Mouse (Mus musculus) C2C12 (cell line): ENCODE data around the gene Ap4s1. TPM values are rescaled to one million over a fixed set of nuclear protein-coding genes. Genes with fewer than 3 reads are reported as not detected.

Experiments used
- H3K27me3 ChIP-seq: one replicate; pipeline ENCODE4 v1.6.1; 2011; ENCODE audit not compliant: control insufficient read depth, insufficient read depth, insufficient read length
- H3K36me3 ChIP-seq: one replicate; pipeline ENCODE4 v1.6.1; 2011; ENCODE audit not compliant: control insufficient read depth, insufficient read depth
- H3K4me3 ChIP-seq: one replicate; pipeline ENCODE4 v1.5.1; 2011; ENCODE audit warnings: mild to moderate bottlenecking, control low read depth; ENCODE audit not compliant: poor library complexity, insufficient read depth, severe bottlenecking
- H3K79me2 ChIP-seq: one replicate; pipeline ENCODE4 v1.6.1; 2011; ENCODE audit not compliant: control insufficient read depth, insufficient read depth
- H3K79me3 ChIP-seq: one replicate; pipeline ENCODE4 v1.6.1; 2011; ENCODE audit warnings: low read depth, control low read depth
- H3ac ChIP-seq: one replicate; pipeline ENCODE3; 2011; ENCODE audit warnings: low read depth; ENCODE audit not compliant: control insufficient read depth, insufficient read length
- CEBPB ChIP-seq: IDR thresholded peaks from one replicate; pipeline ENCODE4 v1.6.1; 2011; ENCODE audit warnings: low read depth, mild to moderate bottlenecking, control low read depth, moderate library complexity
- CTCF ChIP-seq: IDR thresholded peaks from one replicate; pipeline ENCODE4 v1.5.1; 2011; ENCODE audit not compliant: control insufficient read depth, insufficient read depth, insufficient read length
- FOSL1 ChIP-seq: IDR thresholded peaks from one replicate; pipeline ENCODE4 v1.8.0; 2011; ENCODE audit warnings: mild to moderate bottlenecking, low read length; ENCODE audit not compliant: poor library complexity, insufficient read depth, severe bottlenecking
- MAX ChIP-seq: IDR thresholded peaks from one replicate; pipeline ENCODE4 v1.6.1; 2011; ENCODE audit warnings: mild to moderate bottlenecking, control low read depth
- MYOD1 ChIP-seq: IDR thresholded peaks from one replicate; pipeline ENCODE4 v1.6.1; 2011; ENCODE audit warnings: low read depth; ENCODE audit not compliant: control insufficient read depth, insufficient read length
- MYOG ChIP-seq: IDR thresholded peaks from one replicate; pipeline ENCODE4 v1.6.1; 2011; ENCODE audit not compliant: control insufficient read depth, insufficient read length; ENCODE audit errors: extremely low read depth
- USF1 ChIP-seq: IDR thresholded peaks from one replicate; pipeline ENCODE4 v1.6.1; 2011; ENCODE audit warnings: low read depth, mild to moderate bottlenecking, control low read depth, moderate library complexity
- polyA plus RNA-seq: library from polyadenylated mRNA; unstranded; fragments of >200 nt; fragmentation: generic; extraction: Trizol; gene quantifications from one replicate; pipeline ENCODE4 v1.2.1, GENCODE M21; 2012; ENCODE audit warnings: missing spikeins

Gene Ap4s1
- polyA plus RNA-seq, 1 experiment, result 10.8 TPM

DNA sequence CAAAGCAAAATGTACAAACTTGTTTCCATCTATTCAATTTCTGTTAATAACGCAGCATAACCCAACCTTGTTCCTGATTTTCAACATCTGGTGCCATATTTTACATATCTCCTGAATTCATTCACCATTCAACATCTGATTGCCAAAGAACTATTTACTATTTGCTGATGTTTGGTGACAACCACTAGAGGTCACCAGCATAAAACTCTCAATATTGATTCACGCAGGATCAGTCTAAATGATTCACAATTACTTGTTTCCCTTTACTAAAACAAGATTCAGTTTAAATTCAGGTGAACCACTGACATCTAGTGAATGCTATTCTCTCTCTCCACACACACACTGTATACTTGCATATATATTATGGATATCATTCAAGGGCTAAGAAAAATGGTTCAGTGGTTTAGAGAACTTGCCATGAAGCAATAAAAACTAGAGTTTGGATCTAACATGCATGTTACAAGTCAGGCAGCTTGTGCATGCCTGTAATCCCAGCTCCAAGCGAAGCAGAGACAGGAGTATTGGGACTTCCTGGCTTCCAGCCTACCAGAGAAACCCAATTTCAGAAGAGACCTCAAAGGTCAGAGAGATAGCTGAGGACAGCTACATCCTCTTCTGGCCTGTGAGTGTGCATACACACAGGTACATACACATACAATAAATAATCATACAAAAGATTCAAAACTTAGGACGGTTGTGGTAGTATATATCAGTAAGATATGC lies 24.0 kb upstream of the Ap4s1 start:
- Histone ChIP-seq H3K27me3 (no peaks in the 10 kb centered on the region), H3K79me2 (peaks cover 100% of the 10 kb centered on the region), H3K4me3 (no peak overlapping the region), H3K36me3 (no peaks in the 10 kb centered on the region), H3ac (no peak overlapping the region), H3K79me3 (peaks cover 99% of the 10 kb centered on the region)
- no peak for TF ChIP-seq MYOG

DNA sequence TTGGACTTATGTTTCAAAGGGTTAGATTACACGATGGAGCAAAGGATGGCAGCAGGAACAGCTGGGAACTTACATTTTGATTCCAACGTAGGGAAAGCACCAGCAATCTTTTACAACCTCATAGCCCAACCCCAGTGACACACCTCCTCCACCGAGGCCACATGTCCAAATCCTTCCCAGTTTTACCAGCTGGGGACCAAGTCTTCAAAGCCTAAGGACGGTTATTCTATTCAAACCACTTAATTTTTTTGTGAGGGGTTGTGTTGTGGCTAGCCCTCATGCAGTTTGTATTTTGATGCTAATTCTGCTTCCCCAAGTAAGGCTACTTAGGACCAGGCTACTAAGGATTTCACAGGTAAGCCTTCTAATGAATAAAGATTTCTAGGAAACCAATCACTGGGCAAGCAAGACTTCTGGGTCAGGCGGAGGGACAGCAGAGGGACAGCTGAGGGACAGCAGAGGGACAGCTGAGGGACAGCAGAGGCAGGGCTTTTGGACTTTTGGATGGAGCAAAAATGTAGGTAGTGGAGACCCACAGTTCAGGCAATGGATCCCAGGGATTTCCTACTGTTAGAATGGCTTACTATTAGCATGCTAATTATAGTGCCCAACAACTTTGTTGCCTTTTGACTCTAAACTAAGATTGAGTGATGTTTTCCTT lies 19.5 kb upstream of the Ap4s1 start:
- no peak overlapping the region for H3K4me3 ChIP-seq
- H3K79me3 ChIP-seq, result peaks cover 99% of the 10 kb centered on the region
- H3K27me3 ChIP-seq, result no peaks in the 10 kb centered on the region
- H3ac ChIP-seq, result no peak overlapping the region
- TF ChIP-seq CEBPB (no peak), FOSL1 (no peak), USF1 (no peak), MYOG (no peak), MAX (no peak), CTCF (no peak), MYOD1 (no peak)
- peaks cover 100% of the 10 kb centered on the region for H3K79me2 ChIP-seq
- peaks cover 5% of the 10 kb centered on the region for H3K36me3 ChIP-seq

DNA sequence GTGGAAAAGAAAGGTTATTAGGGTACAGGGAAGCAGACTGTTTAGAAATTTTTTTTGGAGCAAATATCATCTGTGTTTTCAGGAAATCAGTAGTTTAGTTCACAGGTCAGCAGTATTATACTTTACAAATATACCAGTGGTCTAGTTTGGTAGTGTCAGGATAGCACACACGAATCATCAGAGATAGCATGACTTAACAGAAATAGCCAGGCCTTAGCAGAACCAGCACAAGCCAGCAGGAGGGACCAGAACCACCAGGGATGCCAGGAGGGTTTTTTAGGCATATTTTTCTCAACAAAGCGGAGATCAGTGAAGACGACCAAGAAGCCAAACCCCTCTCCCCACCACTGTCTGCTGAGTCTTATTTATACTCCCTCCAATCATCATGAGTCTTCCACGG lies 17.6 kb upstream of the Ap4s1 start:
- TF ChIP-seq USF1 (no peak), MYOG (no peak), FOSL1 (no peak), MAX (no peak), CTCF (no peak), MYOD1 (no peak), CEBPB (no peak)
- no peak overlapping the region for H3K4me3 ChIP-seq
- H3ac ChIP-seq, result no peak overlapping the region
- H3K27me3 ChIP-seq, result no peaks in the 10 kb centered on the region
- H3K79me3 ChIP-seq, result peaks cover 98% of the 10 kb centered on the region
- peaks cover 100% of the 10 kb centered on the region for H3K79me2 ChIP-seq
- H3K36me3 ChIP-seq, result peaks cover 5% of the 10 kb centered on the region

DNA sequence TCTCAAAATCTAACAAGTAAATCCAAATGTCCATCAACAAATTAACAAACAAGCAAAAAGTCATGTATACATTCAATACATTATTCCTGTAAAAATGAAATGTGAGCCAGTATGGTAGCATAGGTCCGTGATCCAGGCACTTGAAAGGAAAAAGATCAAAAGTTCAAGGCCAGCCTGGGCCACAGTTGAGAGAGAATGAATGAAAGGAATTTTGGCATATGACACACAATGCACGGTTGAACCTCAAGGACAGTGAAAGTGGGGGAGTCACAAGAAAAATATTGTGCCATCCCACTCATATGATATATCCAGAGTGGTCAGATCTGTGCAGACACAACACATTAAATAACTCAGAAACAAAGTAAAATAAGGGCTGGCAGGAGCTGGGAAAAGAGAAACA lies 14.4 kb upstream of the Ap4s1 start:
- TF ChIP-seq USF1 (no peak), MYOG (no peak), MYOD1 (no peak), CTCF (no peak), FOSL1 (no peak), MAX (no peak), CEBPB (no peak)
- Histone ChIP-seq H3K4me3 (no peak overlapping the region), H3K36me3 (peaks cover 7% of the 10 kb centered on the region), H3K27me3 (no peaks in the 10 kb centered on the region), H3K79me3 (peaks cover 98% of the 10 kb centered on the region), H3ac (no peak overlapping the region), H3K79me2 (peaks cover 100% of the 10 kb centered on the region)

DNA sequence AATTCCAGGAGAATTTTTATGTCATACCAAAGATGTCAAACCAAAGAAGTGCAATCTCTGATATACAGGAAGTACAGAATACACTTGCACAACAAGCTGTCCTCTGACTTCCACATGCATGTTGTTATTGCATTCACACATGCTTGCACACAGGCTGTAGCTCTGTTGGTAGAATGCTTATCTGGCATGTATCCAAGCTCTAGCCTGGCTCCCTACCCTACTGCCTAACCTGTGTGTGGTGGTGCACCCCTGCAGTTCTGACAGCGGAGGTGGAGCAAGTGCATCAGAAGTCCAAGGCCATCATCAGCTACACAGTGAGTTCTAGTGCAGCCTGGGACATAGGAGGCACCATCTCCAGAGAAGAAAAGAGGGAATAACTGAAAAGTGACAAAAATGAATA lies 12.0 kb upstream of the Ap4s1 start:
- H3K27me3 ChIP-seq, result no peaks in the 10 kb centered on the region
- H3K79me2 ChIP-seq, result peaks cover 100% of the 10 kb centered on the region
- TF ChIP-seq FOSL1, result no peak
- TF ChIP-seq CTCF, result no peak
- TF ChIP-seq MYOD1, result no peak
- TF ChIP-seq MYOG, result no peak
- TF ChIP-seq CEBPB, result no peak
- TF ChIP-seq MAX, result no peak
- no peak for TF ChIP-seq USF1
- H3ac ChIP-seq, result no peak overlapping the region
- H3K4me3 ChIP-seq, result no peak overlapping the region
- peaks cover 11% of the 10 kb centered on the region for H3K36me3 ChIP-seq
- H3K79me3 ChIP-seq, result peaks cover 98% of the 10 kb centered on the region

DNA sequence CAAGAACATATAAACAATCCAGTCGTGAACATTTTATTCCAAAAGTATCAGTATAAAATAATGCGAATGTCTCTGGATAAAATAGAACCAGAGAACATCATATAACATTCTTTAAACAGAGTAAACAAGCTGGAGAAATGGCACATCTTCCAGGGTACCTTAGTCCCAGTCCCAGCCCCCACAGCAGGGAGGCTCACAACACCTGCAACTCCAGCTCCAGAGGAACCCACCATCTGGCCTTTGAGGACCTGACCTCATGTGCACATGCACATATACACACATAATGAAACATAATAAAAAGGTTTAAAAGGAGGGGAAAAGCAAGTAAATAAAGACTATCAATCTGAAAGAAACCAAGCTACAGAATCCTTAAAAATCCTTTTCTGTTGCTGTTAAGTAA lies 2.3 kb upstream of the Ap4s1 start:
- Histone ChIP-seq H3K79me2 (peaks cover 92% of the 10 kb centered on the region), H3K36me3 (no peaks in the 10 kb centered on the region), H3ac (no peak overlapping the region), H3K4me3 (no peak overlapping the region), H3K27me3 (no peaks in the 10 kb centered on the region), H3K79me3 (peaks cover 73% of the 10 kb centered on the region)
- TF ChIP-seq USF1, result no peak
- no peak for TF ChIP-seq FOSL1
- TF ChIP-seq MYOG, result no peak
- TF ChIP-seq CEBPB, result no peak
- TF ChIP-seq MAX, result no peak
- TF ChIP-seq CTCF, result no peak
- no peak for TF ChIP-seq MYOD1
